Mouse (Mus musculus): ENCODE data around the gene Stard13. TPM values are rescaled to one million over a fixed set of nuclear protein-coding genes. Genes with fewer than 3 reads are reported as not detected.
A peak's percentile ranks its signal among the peaks of the same experiment; 100 is the strongest.

Stard13 gene
- polyA plus RNA-seq (2017; shearing (Covaris generic)), result under 1 TPM in 1 of 3 experiments, not detected in 2; 0.30 TPM

GRCm38 (mm10) chr5:151233400-151234031 is at the start of gene Stard13:
Gene Stard13, minus strand, starts transcription at chr5:151233836.
- no peak for ATAC-seq

GRCm38 (mm10) chr5:151279531-151279930 is 45.9 kb upstream of the Stard13 start:
- ATAC-seq, result no peak

- ATAC-seq, result no peak
Measured at GRCm38 (mm10) chr5:151277927-151278326, 44.3 kb upstream of the Stard13 start.

GRCm38 (mm10) chr5:151275986-151276385 is 42.4 kb upstream of the Stard13 start:
- no peak for ATAC-seq

- ATAC-seq, result no peak
Measured at GRCm38 (mm10) chr5:151274265-151274664, 40.6 kb upstream of the Stard13 start.

- ATAC-seq, result no peak
Measured at GRCm38 (mm10) chr5:151270815-151271214, 37.2 kb upstream of the Stard13 start.

- no peak for ATAC-seq
Measured at GRCm38 (mm10) chr5:151266896-151267634, 33.4 kb upstream of the Stard13 start.

- no peak for ATAC-seq
Measured at GRCm38 (mm10) chr5:151261558-151261957, 27.9 kb upstream of the Stard13 start.

- peak; percentile 80 for ATAC-seq
Measured at GRCm38 (mm10) chr5:151252213-151252612, 18.6 kb upstream of the Stard13 start.

- ATAC-seq, result peak; percentile 29
Measured at GRCm38 (mm10) chr5:151251656-151252055, 18.0 kb upstream of the Stard13 start.

- no peak for ATAC-seq
Measured at GRCm38 (mm10) chr5:151248671-151249620, 15.3 kb upstream of the Stard13 start.

- ATAC-seq, result no peak
Measured at GRCm38 (mm10) chr5:151248084-151248483, 14.4 kb upstream of the Stard13 start.

- peak; percentile 75 for ATAC-seq
Measured at GRCm38 (mm10) chr5:151247115-151247875, 13.7 kb upstream of the Stard13 start.

- no peak for ATAC-seq
Measured at GRCm38 (mm10) chr5:151246287-151246686, 12.7 kb upstream of the Stard13 start.

GRCm38 (mm10) chr5:151245571-151245970 is 11.9 kb upstream of the Stard13 start:
- no peak for ATAC-seq

- ATAC-seq, result no peak
Measured at GRCm38 (mm10) chr5:151238730-151239129, 5.1 kb upstream of the Stard13 start.

- no peak for ATAC-seq
Measured at GRCm38 (mm10) chr5:151236411-151236810, 2.8 kb upstream of the Stard13 start.

GRCm38 (mm10) chr5:151232576-151233299 is 898 bp downstream of the Stard13 start:
- no peak for ATAC-seq

GRCm38 (mm10) chr5:151231861-151232260 is 1.8 kb downstream of the Stard13 start:
- no peak for ATAC-seq

- no peak for ATAC-seq
Measured at GRCm38 (mm10) chr5:151231411-151231810, 2.2 kb downstream of the Stard13 start.

GRCm38 (mm10) chr5:151230427-151230826 is 3.2 kb downstream of the Stard13 start:
- no peak for ATAC-seq

All from inflammation-experienced regulatory T-cells, adult 6 months (primary cell).